Mouse (Mus musculus) cortical plate, adult 2 months (tissue): Measurements from ENCODE around the gene Gm17535. TPM values are rescaled to one million over a fixed set of nuclear protein-coding genes. Genes with fewer than 3 reads are reported as not detected.
"Not testable (repeated sequence)": the region's sequence is repeated elsewhere in the genome, so short reads cannot be mapped to it uniquely, and the experiment has no call there.

ENCODE experiments used
- H3K27ac ChIP-seq: fragments of 200-500 bp; 2 replicates; pipeline ENCODE4 v1.5.1; 2012; ENCODE audit warnings: low read length, control low read depth, inconsistent platforms; ENCODE audit not compliant: insufficient read depth
- H3K4me1 ChIP-seq: fragments of 200-500 bp; 2 replicates; pipeline ENCODE4 v1.6.1; 2011; ENCODE audit warnings: low read length; ENCODE audit not compliant: control insufficient read depth, insufficient read depth
- H3K4me3 ChIP-seq: fragments of 200-500 bp; 2 replicates; pipeline ENCODE4 v1.5.1; 2011; ENCODE audit warnings: mild to moderate bottlenecking, low read length, control low read depth; ENCODE audit not compliant: insufficient read depth
- polyA plus RNA-seq: library from polyadenylated mRNA; depleted of rRNA; stranded (reverse); fragments of >200 nt; gene quantifications from 2 replicates; pipeline ENCODE4 v1.2.3, GENCODE M21; 2012

Gm17535 gene
- polyA plus RNA-seq, 1 experiment, result not detected

DNA sequence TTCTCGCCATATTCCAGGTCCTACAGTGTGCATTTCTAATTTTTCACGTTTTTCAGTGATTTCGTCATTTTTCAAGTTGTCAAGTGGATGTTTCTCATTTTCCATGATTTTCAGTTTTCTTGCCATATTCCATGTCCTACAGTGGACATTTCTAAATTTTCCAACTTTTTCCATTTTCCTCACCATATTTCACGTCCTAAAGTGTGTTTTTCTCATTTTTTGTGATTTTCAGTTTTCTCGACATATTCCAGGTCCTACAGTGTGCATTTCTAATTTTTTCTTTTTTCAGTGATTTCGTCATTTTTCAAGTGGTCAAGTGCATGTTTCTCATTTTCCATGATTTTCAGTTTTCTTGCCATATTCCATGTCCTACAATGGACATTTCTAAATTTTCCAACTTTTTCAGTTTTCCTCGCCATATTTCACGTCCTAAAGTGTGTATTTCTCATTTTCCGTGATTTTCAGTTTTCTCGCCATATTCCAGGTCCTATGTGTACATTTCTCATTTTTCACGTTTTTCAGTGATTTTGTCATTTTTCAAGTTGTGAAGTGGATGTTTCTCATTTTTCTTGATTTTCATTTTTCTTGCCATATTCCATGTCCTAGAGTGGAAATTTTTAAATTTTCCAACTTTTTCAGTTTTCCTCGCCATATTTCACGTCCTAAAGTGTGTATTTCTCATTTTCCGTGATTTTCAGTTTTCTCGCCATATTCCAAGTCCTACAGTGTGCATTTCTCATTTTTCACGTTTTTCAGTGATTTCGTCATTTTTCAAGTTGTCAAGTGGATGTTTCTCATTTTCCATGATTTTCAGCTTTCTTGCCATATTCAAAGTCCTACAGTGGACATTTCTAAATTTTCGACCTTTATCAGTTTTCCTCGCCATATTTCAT is 14.3 kb upstream of the Gm17535 start:
- not testable (repeated sequence) for H3K4me1 ChIP-seq, H3K4me3 ChIP-seq, H3K27ac ChIP-seq

DNA sequence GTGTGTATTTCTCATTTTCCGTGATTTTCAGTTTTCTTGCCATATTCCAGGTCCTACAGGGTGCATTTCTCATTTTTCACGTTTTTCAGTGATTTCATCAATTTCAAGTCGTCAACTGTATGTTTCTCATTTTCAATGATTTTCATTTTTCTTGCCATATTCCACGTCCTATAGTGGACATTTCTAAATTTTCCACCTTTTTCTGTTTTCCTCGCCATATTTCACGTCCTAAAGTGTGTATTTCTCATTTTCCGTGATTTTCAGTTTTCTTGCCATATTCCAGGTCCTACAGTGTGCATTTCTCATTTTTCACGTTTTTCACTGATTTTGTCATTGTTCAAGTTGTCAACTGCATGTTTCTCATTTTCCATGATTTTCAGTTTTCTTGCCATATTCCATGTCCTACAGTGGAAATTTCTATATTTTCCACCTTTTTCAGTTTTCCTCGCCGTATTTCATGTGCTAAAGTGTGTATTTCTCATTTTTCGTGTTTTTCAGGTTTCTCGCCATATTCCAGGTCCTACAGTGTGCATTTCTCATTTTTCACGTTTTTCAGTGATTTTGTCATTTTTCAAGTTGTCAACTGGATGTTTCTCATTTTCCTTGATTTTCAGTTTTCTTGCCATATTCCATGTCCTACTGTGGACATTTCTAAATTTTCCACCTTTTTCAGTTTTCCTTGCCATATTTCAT is 11.9 kb upstream of the Gm17535 start:
- H3K27ac ChIP-seq, H3K4me1 ChIP-seq, H3K4me3 ChIP-seq: not testable (repeated sequence)

DNA sequence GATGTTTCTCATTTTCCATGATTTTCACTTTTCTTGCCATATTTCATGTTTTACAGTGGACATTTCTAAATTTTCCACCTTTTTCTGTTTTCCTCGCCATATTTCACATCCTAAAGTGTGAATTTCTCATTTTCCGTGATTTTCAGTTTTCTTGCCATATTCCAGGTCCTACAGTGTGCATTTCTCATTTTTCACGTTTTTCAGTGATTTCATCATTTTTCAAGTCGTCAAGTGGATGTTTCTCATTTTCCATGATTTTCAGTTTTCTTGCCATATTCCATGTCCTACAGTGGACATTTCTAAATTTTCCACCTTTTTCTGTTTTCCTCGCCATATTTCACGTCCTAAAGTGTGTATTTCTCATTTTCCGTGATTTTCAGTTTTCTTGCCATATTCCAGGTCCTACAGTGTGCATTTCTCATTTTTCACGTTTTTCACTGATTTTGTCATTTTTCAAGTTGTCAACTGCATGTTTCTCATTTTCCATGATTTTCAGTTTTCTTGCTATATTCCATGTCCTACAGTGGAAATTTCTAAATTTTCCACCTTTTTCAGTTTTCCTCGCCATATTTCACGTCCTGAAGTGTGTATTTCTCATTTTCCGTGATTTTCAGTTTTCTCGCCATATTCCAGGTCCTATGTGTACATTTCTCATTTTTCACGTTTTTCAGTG is 11.0 kb upstream of the Gm17535 start, which contains the start of gene Gm10718:
Gene Gm10718 (plus strand): TSS at position 236 of the 673 bp plus-strand sequence.
- not testable (repeated sequence) for H3K4me1 ChIP-seq, H3K27ac ChIP-seq, H3K4me3 ChIP-seq

DNA sequence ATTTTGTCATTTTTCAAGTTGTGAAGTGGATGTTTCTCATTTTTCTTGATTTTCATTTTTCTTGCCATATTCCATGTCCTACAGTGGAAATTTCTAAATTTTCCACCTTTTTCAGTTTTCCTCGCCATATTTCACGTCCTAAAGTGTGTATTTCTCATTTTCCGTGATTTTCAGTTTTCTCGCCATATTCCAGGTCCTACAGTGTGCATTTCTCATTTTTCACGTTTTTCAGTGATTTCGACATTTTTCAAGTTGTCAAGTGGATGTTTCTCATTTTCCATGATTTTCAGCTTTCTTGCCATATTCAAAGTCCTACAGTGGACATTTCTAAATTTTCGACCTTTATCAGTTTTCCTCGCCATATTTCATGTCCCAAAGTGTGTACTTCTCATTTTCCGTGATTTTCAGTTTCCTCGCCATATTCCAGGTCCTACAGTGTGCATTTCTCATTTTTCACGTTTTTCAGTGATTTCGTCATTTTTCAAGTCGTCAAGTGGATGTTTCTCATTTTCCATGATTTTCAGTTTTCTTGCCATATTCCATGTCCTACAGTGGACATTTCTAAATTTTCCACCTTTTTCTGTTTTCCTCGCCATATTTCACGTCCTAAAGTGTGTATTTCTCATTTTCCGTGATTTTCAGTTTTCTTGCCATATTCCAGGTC is 10.3 kb upstream of the Gm17535 start:
- H3K27ac ChIP-seq, H3K4me3 ChIP-seq, H3K4me1 ChIP-seq: not testable (repeated sequence)

DNA sequence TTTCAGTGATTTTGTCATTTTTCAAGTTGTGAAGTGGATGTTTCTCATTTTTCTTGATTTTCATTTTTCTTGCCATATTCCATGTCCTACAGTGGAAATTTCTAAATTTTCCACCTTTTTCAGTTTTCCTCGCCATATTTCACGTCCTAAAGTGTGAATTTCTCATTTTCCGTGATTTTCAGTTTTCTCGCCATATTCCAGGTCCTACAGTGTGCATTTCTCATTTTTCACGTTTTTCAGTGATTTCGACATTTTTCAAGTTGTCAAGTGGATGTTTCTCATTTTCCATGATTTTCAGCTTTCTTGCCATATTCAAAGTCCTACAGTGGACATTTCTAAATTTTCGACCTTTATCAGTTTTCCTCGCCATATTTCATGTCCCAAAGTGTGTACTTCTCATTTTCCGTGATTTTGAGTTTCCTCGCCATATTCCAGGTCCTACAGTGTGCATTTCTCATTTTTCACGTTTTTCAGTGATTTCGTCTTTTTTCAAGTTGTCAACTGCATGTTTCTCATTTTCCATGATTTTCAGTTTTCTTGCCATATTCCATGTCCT is 9.4 kb upstream of the Gm17535 start, which contains the start of gene Gm10717:
Gene Gm10717 (plus strand): TSS at position 506 of the 556 bp plus-strand sequence.
- not testable (repeated sequence) for H3K27ac ChIP-seq, H3K4me1 ChIP-seq, H3K4me3 ChIP-seq

DNA sequence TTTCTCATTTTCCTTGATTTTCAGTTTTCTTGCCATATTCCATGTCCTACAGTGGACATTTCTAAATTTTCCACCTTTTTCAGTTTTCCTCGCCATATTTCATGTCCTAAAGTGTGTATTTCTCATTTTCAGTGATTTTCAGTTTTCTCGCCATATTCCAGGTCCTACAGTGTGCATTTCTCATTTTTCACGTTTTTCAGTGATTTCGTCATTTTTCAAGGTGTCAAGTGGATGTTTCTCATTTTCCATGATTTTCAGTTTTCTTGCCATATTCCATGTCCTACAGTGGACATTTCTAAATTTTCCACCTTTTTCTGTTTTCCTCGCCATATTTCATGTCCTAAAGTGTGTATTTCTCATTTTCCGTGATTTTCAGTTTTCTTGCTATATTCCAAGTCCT is 8.7 kb upstream of the Gm17535 start:
- H3K4me3 ChIP-seq, H3K4me1 ChIP-seq, H3K27ac ChIP-seq: not testable (repeated sequence)

DNA sequence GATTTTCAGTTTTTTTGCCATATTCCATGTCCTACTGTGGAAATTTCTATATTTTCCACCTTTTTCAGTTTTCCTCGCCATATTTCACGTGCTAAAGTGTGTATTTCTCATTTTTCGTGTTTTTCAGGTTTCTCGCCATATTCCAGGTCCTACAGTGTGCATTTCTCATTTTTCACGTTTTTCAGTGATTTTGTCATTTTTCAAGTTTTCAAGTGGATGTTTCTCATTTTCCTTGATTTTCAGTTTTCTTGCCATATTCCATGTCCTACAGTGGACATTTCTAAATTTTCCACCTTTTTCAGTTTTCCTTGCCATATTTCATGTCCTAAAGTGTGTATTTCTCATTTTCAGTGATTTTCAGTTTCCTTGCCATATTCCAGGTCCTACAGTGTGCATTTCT is 8.3 kb upstream of the Gm17535 start:
- not testable (repeated sequence) for H3K27ac ChIP-seq, H3K4me1 ChIP-seq, H3K4me3 ChIP-seq

DNA sequence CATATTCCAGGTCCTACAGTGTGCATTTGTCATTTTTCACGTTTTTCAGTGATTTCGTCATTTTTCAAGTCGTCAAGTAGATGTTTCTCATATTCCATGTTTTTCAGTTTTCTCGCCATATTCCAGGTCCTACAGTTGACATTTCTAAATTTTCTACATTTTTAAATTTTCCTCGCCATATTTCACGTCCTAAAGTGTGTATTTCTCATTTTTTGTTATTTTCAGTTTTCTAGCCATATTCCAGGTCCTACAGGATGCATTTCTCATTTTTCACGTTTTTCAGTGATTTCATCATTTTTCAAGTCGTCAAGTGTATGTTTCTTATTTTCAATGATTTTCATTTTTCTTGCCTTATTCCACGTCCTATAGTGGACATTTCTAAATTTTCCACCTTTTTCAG is 7.7 kb upstream of the Gm17535 start:
- H3K27ac ChIP-seq, H3K4me1 ChIP-seq: not testable (repeated sequence)

DNA sequence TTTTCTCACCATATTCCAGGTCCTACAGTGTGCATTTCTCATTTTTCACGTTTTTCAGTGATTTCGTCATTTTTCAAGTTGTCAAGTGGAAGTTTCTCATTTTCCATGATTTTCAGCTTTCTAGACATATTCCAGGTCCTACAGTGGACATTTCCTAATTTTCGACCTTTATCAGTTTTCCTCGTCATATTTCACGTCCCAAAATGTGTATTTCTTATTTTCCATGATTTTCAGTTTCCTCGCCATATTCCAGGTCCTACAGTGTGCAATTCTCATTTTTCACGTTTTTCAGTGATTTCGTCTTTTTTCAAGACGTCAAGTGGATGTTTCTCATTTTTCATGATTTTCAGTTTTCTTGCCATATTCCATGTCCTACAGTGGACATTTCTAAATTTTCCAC is 7.2 kb upstream of the Gm17535 start:
- H3K4me3 ChIP-seq, H3K4me1 ChIP-seq, H3K27ac ChIP-seq: not testable (repeated sequence)

More for the DNA sequence above, 7.7 kb upstream of the Gm17535 start:
- H3K4me3 ChIP-seq, result not testable (repeated sequence)

DNA sequence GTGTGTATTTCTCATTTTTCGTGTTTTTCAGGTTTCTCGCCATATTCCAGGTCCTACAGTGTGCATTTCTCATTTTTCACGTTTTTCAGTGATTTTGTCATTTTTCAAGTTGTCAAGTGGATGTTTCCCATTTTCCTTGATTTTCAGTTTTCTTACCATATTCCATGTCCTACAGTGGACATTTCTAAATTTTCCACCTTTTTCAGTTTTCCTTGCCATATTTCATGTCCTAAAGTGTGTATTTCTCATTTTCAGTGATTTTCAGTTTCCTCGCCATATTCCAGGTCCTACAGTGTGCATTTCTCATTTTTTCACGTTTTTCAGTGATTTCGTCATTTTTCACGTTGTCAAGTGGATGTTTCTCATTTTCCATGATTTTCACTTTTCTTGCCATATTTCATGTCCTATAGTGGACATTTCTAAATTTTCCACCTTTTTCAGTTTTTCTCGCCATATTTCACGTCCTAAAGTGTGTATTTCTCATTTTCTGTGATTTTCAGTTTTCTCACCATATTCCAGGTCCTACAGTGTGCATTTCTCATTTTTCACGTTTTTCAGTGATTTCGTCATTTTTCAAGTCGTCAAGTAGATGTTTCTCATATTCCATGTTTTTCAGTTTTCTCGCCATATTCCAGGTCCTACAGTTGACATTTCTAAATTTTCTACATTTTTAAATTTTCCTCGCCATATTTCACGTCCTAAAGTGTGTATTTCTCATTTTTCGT is 5.0 kb upstream of the Gm17535 start:
- H3K4me3 ChIP-seq, H3K4me1 ChIP-seq, H3K27ac ChIP-seq: not testable (repeated sequence)

DNA sequence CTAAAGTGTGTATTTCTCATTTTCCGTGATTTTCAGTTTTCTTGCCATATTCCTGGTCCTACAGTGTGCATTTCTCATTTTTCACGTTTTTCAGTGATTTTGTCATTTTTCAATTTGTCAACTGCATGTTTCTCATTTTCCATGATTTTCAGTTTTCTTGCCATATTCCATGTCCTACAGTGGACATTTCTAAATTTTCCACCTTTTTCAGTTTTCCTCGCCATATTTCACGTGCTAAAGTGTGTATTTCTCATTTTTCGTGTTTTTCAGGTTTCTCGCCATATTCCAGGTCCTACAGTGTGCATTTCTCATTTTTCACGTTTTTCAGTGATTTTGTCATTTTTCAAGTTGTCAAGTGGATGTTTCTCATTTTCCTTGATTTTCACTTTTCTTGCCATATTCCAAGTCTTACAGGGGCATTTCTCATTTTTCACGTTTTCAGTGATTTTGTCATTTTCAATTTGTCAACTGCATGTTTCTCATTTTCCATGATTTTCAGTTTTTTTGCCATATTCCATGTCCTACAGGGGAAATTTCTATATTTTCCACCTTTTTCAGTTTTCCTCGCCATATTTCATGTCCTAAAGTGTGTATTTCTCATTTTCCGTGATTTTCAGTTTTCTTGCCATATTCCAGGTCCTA is 3.6 kb upstream of the Gm17535 start:
- not testable (repeated sequence) for H3K4me3 ChIP-seq, H3K27ac ChIP-seq, H3K4me1 ChIP-seq

DNA sequence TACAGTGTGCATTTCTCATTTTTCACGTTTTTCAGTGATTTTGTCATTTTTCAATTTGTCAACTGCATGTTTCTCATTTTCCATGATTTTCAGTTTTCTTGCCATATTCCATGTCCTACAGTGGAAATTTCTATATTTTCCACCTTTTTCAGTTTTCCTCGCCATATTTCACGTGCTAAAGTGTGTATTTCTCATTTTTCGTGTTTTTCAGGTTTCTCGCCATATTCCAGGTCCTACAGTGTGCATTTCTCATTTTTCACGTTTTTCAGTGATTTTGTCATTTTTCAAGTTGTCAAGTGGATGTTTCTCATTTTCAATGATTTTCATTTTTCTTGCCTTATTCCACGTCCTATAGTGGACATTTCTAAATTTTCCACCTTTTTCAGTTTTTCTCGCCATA is 2.2 kb downstream of the Gm17535 start, which contains the start of gene Gm10715:
Gene Gm10715 (plus strand): TSS at position 301 of the 400 bp plus-strand sequence.
- not testable (repeated sequence) for H3K4me3 ChIP-seq, H3K4me1 ChIP-seq, H3K27ac ChIP-seq

DNA sequence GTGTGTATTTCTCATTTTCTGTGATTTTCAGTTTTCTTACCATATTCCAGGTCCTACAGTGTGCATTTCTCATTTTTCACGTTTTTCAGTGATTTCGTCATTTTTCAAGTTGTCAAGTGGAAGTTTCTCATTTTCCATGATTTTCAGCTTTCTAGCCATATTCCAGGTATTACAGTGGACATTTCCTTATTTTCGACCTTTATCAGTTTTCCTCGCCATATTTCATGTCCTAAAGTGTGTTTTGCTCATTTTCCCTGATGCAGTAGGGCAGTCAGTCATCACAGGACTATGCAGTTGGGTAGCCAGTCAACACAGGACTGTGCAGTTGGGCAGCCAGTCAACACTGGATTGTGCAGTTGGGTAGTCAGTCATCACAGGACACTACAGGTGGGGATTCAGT is 3.8 kb downstream of the Gm17535 start:
- not testable (repeated sequence) for H3K27ac ChIP-seq, H3K4me1 ChIP-seq, H3K4me3 ChIP-seq
